11 mouse cellular contexts compared by ENCODE assay signal in the genomic region with DNA sequence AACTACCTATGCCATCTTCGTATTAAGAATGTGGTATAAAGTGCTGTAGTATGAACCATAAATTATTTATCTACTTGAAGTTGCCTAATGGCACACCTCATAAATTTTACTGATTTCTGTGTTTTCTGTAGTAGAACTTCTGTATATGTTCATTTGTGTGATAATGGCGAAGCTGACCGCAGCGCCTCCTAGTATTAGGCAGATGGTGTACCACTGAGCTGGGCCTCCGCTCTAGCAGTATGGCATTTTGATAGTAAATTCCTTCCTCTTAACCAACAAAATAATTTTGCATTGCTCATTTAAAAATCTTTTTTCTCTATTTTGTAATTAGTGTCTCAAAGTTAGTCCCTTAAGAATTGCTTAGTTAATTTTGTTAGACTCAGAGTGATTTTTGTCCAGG.
"Had no signal": no experiment of that assay in that cellular context is flagged by ENCODE, and none has a peak within 500 bp of the region (broad histone marks: within the 10 kb centered on the region; RNA-seq: fewer than 3 reads in every experiment).

No protein-coding gene starts in this region.

- DNase-seq: kidney, adult 11 months; kidney, adult 9 months; kidney, postnatal 25 days; liver, embryonic 13.5 days; lung, adult 2 months; lung, postnatal 14 days; lung, postnatal 4 days; midbrain, embryonic 14.5 days; thymus, adult 18-20 months had no signal

- H3K27ac ChIP-seq: intestine, embryonic 15.5 days; kidney, postnatal 0 days; liver, embryonic 13.5 days had no signal

- H3K4me3 ChIP-seq: intestine, embryonic 15.5 days; liver, embryonic 13.5 days had no signal
